Mouse (Mus musculus): ENCODE measurements around the gene Tsacc. TPM values are rescaled to one million over a fixed set of nuclear protein-coding genes. Genes with fewer than 3 reads are reported as not detected.
A peak's percentile ranks its signal among the peaks of the same experiment; 100 is the strongest.
"Not testable (repeated sequence)": the region's sequence is repeated elsewhere in the genome, so short reads cannot be mapped to it uniquely, and the experiment has no call there.

Gene Tsacc
- total RNA-seq, 2 experiments from 2014 or later = 2.9 to 4.6 TPM

- DNase-seq (ENCODE audit: low spot score in 2 of 2) = not testable (repeated sequence)
Observed at GRCm38 (mm10) chr3:88284815-88285564, 11.8 kb downstream of the Tsacc start.

- DNase-seq (ENCODE audit: low spot score in 2 of 2) = not testable (repeated sequence)
Observed at GRCm38 (mm10) chr3:88281141-88281916, 15.5 kb downstream of the Tsacc start.

GRCm38 (mm10) chr3:88280035-88280434 is 16.8 kb downstream of the Tsacc start:
- DNase-seq (ENCODE audit: low spot score in 2 of 2) = no peak

GRCm38 (mm10) chr3:88276529-88277143 is 20.2 kb downstream of the Tsacc start:
- DNase-seq (ENCODE audit: low spot score in 2 of 2) = peak; percentile 46 to 48

GRCm38 (mm10) chr3:88276121-88276520 is 20.7 kb downstream of the Tsacc start:
- DNase-seq (ENCODE audit: low spot score in 2 of 2) = no peak

GRCm38 (mm10) chr3:88274002-88274401 is 22.8 kb downstream of the Tsacc start:
- no peak for DNase-seq (ENCODE audit: low spot score in 2 of 2)

GRCm38 (mm10) chr3:88271859-88272258 is 24.9 kb downstream of the Tsacc start:
- DNase-seq (ENCODE audit: low spot score in 2 of 2) = no peak

- not testable (repeated sequence) for DNase-seq (ENCODE audit: low spot score in 2 of 2)
Observed at GRCm38 (mm10) chr3:88271298-88271697, 25.5 kb downstream of the Tsacc start.

- no peak for DNase-seq (ENCODE audit: low spot score in 2 of 2)
Observed at GRCm38 (mm10) chr3:88268991-88269390, 27.8 kb downstream of the Tsacc start.

GRCm38 (mm10) chr3:88268014-88268413 is 28.8 kb downstream of the Tsacc start:
- not testable (repeated sequence) for DNase-seq (ENCODE audit: low spot score in 2 of 2)

GRCm38 (mm10) chr3:88262346-88262745 is 34.5 kb downstream of the Tsacc start:
- DNase-seq (ENCODE audit: low spot score in 2 of 2) = no peak

- no peak for DNase-seq (ENCODE audit: low spot score in 2 of 2)
Observed at GRCm38 (mm10) chr3:88256382-88256781, 40.4 kb downstream of the Tsacc start.

- DNase-seq (ENCODE audit: low spot score in 2 of 2) = no peak
Observed at GRCm38 (mm10) chr3:88255950-88256349, 40.8 kb downstream of the Tsacc start.

- DNase-seq (ENCODE audit: low spot score in 2 of 2) = no peak
Observed at GRCm38 (mm10) chr3:88254268-88254926, 42.4 kb downstream of the Tsacc start, which contains the start of gene Rhbg. TSS of gene Rhbg (minus strand) at chr3:88254709.

GRCm38 (mm10) chr3:88252739-88253138 is 44.1 kb downstream of the Tsacc start:
- no peak for DNase-seq (ENCODE audit: low spot score in 2 of 2)

- no peak for DNase-seq (ENCODE audit: low spot score in 2 of 2)
Observed at GRCm38 (mm10) chr3:88248406-88248805, 48.4 kb downstream of the Tsacc start.

- DNase-seq (ENCODE audit: low spot score in 2 of 2) = no peak
Observed at GRCm38 (mm10) chr3:88247666-88248065, 49.1 kb downstream of the Tsacc start.

GRCm38 (mm10) chr3:88245811-88246210 is 51.0 kb downstream of the Tsacc start:
- DNase-seq (ENCODE audit: low spot score in 2 of 2) = peak; percentile 76 to 80

- DNase-seq (ENCODE audit: low spot score in 2 of 2) = peak; percentile 57 to 67
Observed at GRCm38 (mm10) chr3:88244071-88244470, 52.7 kb downstream of the Tsacc start.

- DNase-seq (ENCODE audit: low spot score in 2 of 2) = peak; percentile 80 to 92
Observed at GRCm38 (mm10) chr3:88242531-88242930, 54.3 kb downstream of the Tsacc start.
